Mouse (Mus musculus): ENCODE measurements around the gene Galr2.

DNA sequence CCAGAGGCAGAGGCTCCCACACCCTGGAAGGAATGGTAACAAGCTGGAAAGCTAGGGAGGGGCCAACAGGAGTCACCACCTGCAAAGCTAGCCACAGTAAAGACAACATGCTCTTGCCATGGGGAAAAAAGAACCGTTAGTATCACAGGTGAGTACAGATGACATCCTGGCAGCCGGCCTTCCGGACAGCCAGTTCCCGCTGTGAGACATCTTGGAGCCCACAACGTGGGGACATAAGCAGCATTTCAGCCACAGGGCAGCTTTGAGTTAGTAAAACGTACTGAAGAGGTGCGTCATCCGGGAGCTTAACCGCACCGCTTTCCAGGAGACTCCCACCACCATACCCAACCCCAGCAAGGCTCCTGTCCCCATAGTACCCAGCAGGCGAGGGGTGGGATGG lies 17.5 kb downstream of the Galr2 start:
- no peak for TF ChIP-seq CTCF (IDR thresholded peaks at IDR 0.05; ENCODE audit: control insufficient read depth, insufficient read depth, insufficient read length)
- no peak for TF ChIP-seq USF1 (IDR thresholded peaks at IDR 0.05; ENCODE audit: low read depth)
- TF ChIP-seq MAX (IDR thresholded peaks at IDR 0.05): no peak
- no peak for TF ChIP-seq MYOD1 (IDR thresholded peaks at IDR 0.05; ENCODE audit: control insufficient read depth, insufficient read length, low read depth)
- no peak for TF ChIP-seq MYOG (IDR thresholded peaks at IDR 0.05; ENCODE audit: control insufficient read depth, extremely low read depth, insufficient read length)
- TF ChIP-seq CEBPB (IDR thresholded peaks at IDR 0.05; ENCODE audit: low read depth): no peak
